In the genomic region with DNA sequence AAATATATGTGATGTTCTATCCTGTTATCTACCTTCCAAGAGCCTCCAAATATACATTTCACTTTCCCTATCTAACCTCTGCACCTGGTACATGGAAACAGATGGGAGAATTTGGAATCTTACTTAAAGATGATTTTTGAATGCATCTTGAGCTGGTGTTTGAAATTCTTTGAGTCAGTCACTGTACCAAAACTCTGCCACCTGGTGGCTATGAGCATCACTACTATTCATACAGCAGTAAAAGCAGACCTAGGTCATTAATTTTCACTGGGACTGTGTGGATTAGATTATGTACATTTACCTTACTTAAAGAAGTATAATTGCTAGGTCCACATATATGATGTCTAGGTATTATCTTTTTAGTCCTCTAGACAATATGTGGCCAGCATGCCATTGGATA, we compare ENCODE assay signal across 8 mouse cellular contexts.
DNase-seq lines count a peak whose midpoint lies in the region; ATAC-seq and TF ChIP-seq lines count a peak whose summit lies in the region.
"Had no signal": no experiment of that assay in that cellular context is flagged by ENCODE, and none has a peak within 500 bp of the region (broad histone marks: within the 10 kb centered on the region; RNA-seq: fewer than 3 reads in every experiment).

No protein-coding gene starts in this region.

- DNase-seq in kidney, adult 9 months: peak; percentile 2
- DNase-seq in kidney, adult 2 months: no peak
- no peak for DNase-seq in Patski (ENCODE audit: low read depth, low spot score)
- no peak for DNase-seq in ovary, postnatal 14 days (ENCODE audit: low spot score)
- no peak for DNase-seq in ovary, postnatal 36 days (ENCODE audit: low spot score)

- CTCF ChIA-PET in Patski (lab: Charles Lee): interaction anchor here (0.7 to 1.6 kb wide), 6 partner anchors 9 to 144 kb away, joined by 3 to 8 read pairs (median 4); no protein-coding TSS in a partner anchor

- TF ChIP-seq POLR2A in kidney, adult 2 months (IDR thresholded peaks at IDR 0.05; ENCODE audit: low read depth, low read length): no peak

- no peak overlapping the region for H3K4me2 ChIP-seq in forebrain, embryonic 15.5 days (replicated peaks)

- no peak overlapping the region for H3K27ac ChIP-seq in kidney, adult 2 months (ENCODE audit: insufficient read depth, low read depth, low read length)
- H3K27ac ChIP-seq in forebrain, embryonic 15.5 days (replicated peaks): no peak overlapping the region

- no peak overlapping the region for H3K9ac ChIP-seq in forebrain, embryonic 15.5 days (replicated peaks)

- no peak overlapping the region for H3K4me3 ChIP-seq in kidney, adult 2 months (ENCODE audit: insufficient read depth, low read depth, low read length)
- H3K4me3 ChIP-seq in E14TG2a.4 (replicated peaks; ENCODE audit: low read length): no peak overlapping the region
- no peak overlapping the region for H3K4me3 ChIP-seq in forebrain, embryonic 15.5 days

- no peaks in the 10 kb centered on the region for H3K9me3 ChIP-seq in E14TG2a.4 (ENCODE audit: low read length)
- no peaks in the 10 kb centered on the region for H3K9me3 ChIP-seq in forebrain, embryonic 15.5 days

- in situ Hi-C loops in Patski (cut with MboI; ENCODE audit: low pct_unique_long_range_greater_than_20kb): no loop called here

- H3K36me3 ChIP-seq in kidney, adult 2 months (ENCODE audit: control insufficient read depth, insufficient read depth, low read length): no peaks in the 10 kb centered on the region
- H3K36me3 ChIP-seq in E14TG2a.4 (ENCODE audit: insufficient read depth, low read length): no peaks in the 10 kb centered on the region
- H3K36me3 ChIP-seq in forebrain, embryonic 15.5 days: no peaks in the 10 kb centered on the region

- no peak for TF ChIP-seq CTCF in kidney, adult 2 months (conservative IDR thresholded peaks at IDR 0.05; ENCODE audit: insufficient read depth, insufficient read length, low read depth, low read length)
- peak; percentile 50 for TF ChIP-seq CTCF in E14TG2a.4 (conservative IDR thresholded peaks at IDR 0.05; ENCODE audit: low read length)
- peak; percentile 61 for TF ChIP-seq CTCF in Patski (IDR thresholded peaks at IDR 0.05)

- no peaks in the 10 kb centered on the region for H3K27me3 ChIP-seq in kidney, adult 2 months (replicated peaks; ENCODE audit: control insufficient read depth, insufficient read depth, low read length)
- H3K27me3 ChIP-seq in E14TG2a.4 (ENCODE audit: insufficient read depth, low read length) (no peaks in the 10 kb centered on the region), Patski (peaks cover 2% of the 10 kb centered on the region)
- no peaks in the 10 kb centered on the region for H3K27me3 ChIP-seq in forebrain, embryonic 15.5 days

- POLR2A ChIA-PET in Patski (lab: Charles Lee): no interaction called here

- no peaks in the 10 kb centered on the region for H3K4me1 ChIP-seq in kidney, adult 2 months (ENCODE audit: control insufficient read depth, insufficient read depth, low read length)
- no peaks in the 10 kb centered on the region for H3K4me1 ChIP-seq in E14TG2a.4 (replicated peaks; ENCODE audit: low read depth, low read length)
- H3K4me1 ChIP-seq in forebrain, embryonic 15.5 days: no peaks in the 10 kb centered on the region

- no peak for ATAC-seq in Patski
- 0 out of 2 replicates have a peak, but pooled peaks have one; percentile 43 for ATAC-seq in forebrain, embryonic 15.5 days (replicated peaks)
- ATAC-seq: inflammation-experienced regulatory T-cells, adult 6 months had no signal
